Mouse (Mus musculus) small intestine, adult 2 months (tissue): ENCODE data around the gene Ptpn5.

ENCODE experiments used
- CTCF ChIP-seq: fragments of 200-500 bp; IDR thresholded peaks from 2 replicates; pipeline ENCODE4 v1.5.1; 2012; ENCODE audit warnings: low read depth, mild to moderate bottlenecking, control low read depth, inconsistent platforms, low read length, moderate library complexity, mixed read lengths; ENCODE audit not compliant: insufficient replicate concordance, insufficient read length; ENCODE audit errors: extremely low read depth
- POLR2A ChIP-seq: fragments of 200-500 bp; IDR thresholded peaks from 2 replicates; pipeline ENCODE4 v1.6.1; 2012; ENCODE audit warnings: low read depth, mild to moderate bottlenecking, control low read depth, inconsistent platforms, low read length, moderate library complexity

DNA sequence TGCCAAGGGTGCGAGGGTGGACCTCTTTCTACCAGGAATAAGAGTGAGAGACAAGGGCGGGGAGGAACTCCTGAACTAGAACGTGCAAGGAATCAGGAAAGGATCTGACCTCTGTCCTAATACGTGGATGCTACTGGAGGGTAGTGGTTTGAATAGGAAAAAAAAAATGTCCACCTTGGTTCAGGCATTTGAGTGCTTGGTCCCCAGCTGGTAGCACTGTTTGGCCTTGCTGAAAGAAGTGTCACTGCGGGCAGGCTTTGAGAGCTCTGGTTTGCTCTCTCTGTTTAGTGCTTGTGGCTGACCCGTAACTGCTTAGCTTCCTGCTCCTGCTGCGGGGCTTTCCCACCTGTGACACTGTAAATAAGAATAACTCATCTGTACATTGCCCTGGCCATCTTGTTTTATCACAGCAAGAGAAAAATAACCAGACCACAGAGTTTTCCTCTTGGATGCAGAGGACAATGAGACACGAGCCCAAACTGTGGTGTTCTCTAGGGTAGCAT lies 6.4 kb upstream of the Ptpn5 start:
- no peak for TF ChIP-seq CTCF
- no peak for TF ChIP-seq POLR2A
